Mouse (Mus musculus) myocyte (in vitro differentiated cells): ENCODE data around the gene Ptprm. TPM values are rescaled to one million over a fixed set of nuclear protein-coding genes. Genes with fewer than 3 reads are reported as not detected.

Experiments
- H3K27me3 ChIP-seq: one replicate; pipeline ENCODE4 v1.6.1; 2011; ENCODE audit not compliant: control insufficient read depth, insufficient read depth, insufficient read length
- H3K36me3 ChIP-seq: one replicate; pipeline ENCODE4 v1.6.1; 2011; ENCODE audit not compliant: control insufficient read depth, insufficient read depth
- H3K4me2 ChIP-seq: one replicate; pipeline ENCODE4 v1.6.1; 2011; ENCODE audit warnings: low read depth, control low read depth
- H3K4me3 ChIP-seq: one replicate; pipeline ENCODE4 v1.5.1; 2011; ENCODE audit warnings: mild to moderate bottlenecking, control low read depth, moderate library complexity
- H3K79me2 ChIP-seq: one replicate; pipeline ENCODE4 v1.6.1; 2011; ENCODE audit not compliant: control insufficient read depth, insufficient read depth
- H3ac ChIP-seq: one replicate; pipeline ENCODE4 v1.6.1; 2011; ENCODE audit not compliant: control insufficient read depth, insufficient read length
- CEBPB ChIP-seq: IDR thresholded peaks from 2 replicates; pipeline ENCODE4 v1.6.1; 2011; ENCODE audit warnings: mild to moderate bottlenecking, moderate library complexity; ENCODE audit not compliant: poor library complexity, insufficient read depth, severe bottlenecking
- E2F4 ChIP-seq: IDR thresholded peaks from one replicate; pipeline ENCODE4 v1.6.1; 2011; ENCODE audit warnings: mild to moderate bottlenecking, control low read depth, moderate library complexity; ENCODE audit not compliant: insufficient read depth
- MAX ChIP-seq: IDR thresholded peaks from one replicate; pipeline ENCODE4 v1.6.1; 2011; ENCODE audit warnings: low read depth, mild to moderate bottlenecking, control low read depth
- MYOD1 ChIP-seq, 3 experiments: IDR thresholded peaks; one replicate each; pipeline ENCODE4 v1.6.1; 2011; ENCODE audit warnings: control low read depth in 2 of 3, low read depth in 2 of 3, mild to moderate bottlenecking in 2 of 3, moderate library complexity in 1 of 3; ENCODE audit not compliant: insufficient read length in 2 of 3, control insufficient read depth in 1 of 3
- MYOG ChIP-seq, 3 experiments: IDR thresholded peaks; one replicate each; pipeline ENCODE4 v1.6.1; 2011; ENCODE audit warnings: control low read depth in 2 of 3, low read depth in 2 of 3, mild to moderate bottlenecking in 2 of 3; ENCODE audit not compliant: insufficient read length in 2 of 3, control insufficient read depth in 1 of 3, insufficient read depth in 1 of 3
- POLR2A ChIP-seq: IDR thresholded peaks from one replicate; pipeline ENCODE4 v1.6.1; 2011; ENCODE audit warnings: low read depth, mild to moderate bottlenecking, control low read depth, moderate library complexity; ENCODE audit not compliant: insufficient read length
- POLR2AphosphoS2 ChIP-seq: IDR thresholded peaks from one replicate; pipeline ENCODE4 v1.6.1; 2011; ENCODE audit warnings: low read depth, control low read depth; ENCODE audit not compliant: insufficient read length
- REST ChIP-seq: IDR thresholded peaks from one replicate; pipeline ENCODE4 v1.6.1; 2011; ENCODE audit warnings: mild to moderate bottlenecking, control low read depth, moderate library complexity; ENCODE audit not compliant: insufficient read depth, insufficient read length
- SRF ChIP-seq: IDR thresholded peaks from one replicate; pipeline ENCODE4 v1.6.1; 2011; ENCODE audit warnings: low read depth; ENCODE audit not compliant: control insufficient read depth, insufficient read length
- TCF12 ChIP-seq: IDR thresholded peaks from one replicate; pipeline ENCODE4 v1.6.1; 2011; ENCODE audit warnings: mild to moderate bottlenecking, control low read depth; ENCODE audit not compliant: poor library complexity, insufficient read depth, severe bottlenecking
- TCF3 ChIP-seq: IDR thresholded peaks from one replicate; pipeline ENCODE4 v1.6.1; 2011; ENCODE audit warnings: low read depth, control low read depth; ENCODE audit not compliant: insufficient read length
- USF1 ChIP-seq: IDR thresholded peaks from one replicate; pipeline ENCODE4 v1.6.1; 2011; ENCODE audit warnings: low read depth, mild to moderate bottlenecking, control low read depth, moderate library complexity
- polyA plus RNA-seq: library from polyadenylated mRNA; unstranded; fragments of >200 nt; fragmentation: generic; extraction: Trizol; gene quantifications from one replicate; pipeline ENCODE4 v1.2.1, GENCODE M21; 2012; ENCODE audit warnings: missing spikeins

Gene Ptprm
- polyA plus RNA-seq, 1 experiment: 6.5 TPM

DNA sequence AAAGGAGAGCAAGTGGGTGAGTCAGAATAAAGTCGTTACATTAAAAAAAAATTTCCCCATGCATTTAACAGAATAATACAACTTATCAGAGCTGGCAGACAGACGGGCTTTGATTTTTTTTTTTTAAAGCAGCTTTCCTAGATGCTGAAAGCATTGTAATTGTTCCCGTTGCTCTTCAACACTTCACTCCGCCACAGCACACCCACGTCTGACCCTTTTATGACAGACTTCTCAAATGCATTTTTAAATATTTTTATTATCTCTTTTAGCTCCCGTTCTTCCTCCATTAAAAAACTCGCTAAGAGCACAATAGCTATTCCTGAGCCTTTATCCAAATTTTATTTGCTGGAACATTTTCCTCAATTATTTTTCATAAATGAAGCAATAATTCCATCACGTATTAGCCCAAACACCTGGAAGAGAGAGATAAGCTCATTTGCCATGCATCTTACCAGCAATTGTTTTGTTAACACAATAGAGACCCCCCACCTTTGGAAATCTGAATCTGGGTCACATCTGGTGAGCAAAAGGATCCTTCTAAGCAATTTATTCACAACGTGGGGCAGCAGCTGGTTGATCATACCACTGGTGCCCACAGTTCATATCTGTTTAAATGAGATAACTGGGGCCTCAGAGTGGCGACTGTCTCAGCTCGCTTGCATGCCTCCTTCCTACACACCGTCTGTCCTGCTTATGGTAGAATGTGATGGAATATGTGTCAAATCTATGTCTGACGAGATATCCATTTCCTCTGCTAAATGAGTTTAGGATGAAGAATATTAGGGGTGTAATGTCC is 463.0 kb downstream of the Ptprm start:
- H3K4me3 ChIP-seq: no peak overlapping the region
- no peaks in the 10 kb centered on the region for H3K36me3 ChIP-seq
- H3K4me2 ChIP-seq: no peak overlapping the region
- H3K27me3 ChIP-seq: no peaks in the 10 kb centered on the region
- TF ChIP-seq MAX: no peak
- TF ChIP-seq POLR2A: no peak
- TF ChIP-seq MYOD1 (IDR thresholded peaks at IDR 0.05; ENCODE audit: control insufficient read depth in 1 of 3, insufficient read length in 2 of 3, low read depth in 2 of 3): no peak
- no peak overlapping the region for H3ac ChIP-seq
- H3K79me2 ChIP-seq: no peaks in the 10 kb centered on the region

DNA sequence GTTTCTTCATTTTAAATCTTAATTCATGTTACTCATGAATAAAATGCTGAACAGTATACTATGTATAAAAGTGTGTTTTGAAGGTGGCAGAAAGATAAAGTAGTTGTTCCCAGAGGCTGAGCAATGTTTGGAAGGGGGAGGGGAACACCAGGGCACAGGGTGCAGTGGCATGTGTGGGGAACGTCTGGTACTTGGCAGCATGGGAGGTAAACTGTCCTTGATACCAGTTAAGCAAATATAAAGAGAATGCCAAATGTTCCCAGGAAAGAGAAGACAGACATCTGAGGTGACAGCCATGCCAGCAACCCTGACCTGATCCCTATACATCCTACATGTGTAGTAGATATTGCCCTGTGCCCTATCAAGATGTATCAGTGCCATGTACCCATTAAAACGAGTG is 472.0 kb downstream of the Ptprm start:
- Histone ChIP-seq H3K79me2 (no peaks in the 10 kb centered on the region), H3K4me2 (no peak overlapping the region), H3K27me3 (no peaks in the 10 kb centered on the region)

DNA sequence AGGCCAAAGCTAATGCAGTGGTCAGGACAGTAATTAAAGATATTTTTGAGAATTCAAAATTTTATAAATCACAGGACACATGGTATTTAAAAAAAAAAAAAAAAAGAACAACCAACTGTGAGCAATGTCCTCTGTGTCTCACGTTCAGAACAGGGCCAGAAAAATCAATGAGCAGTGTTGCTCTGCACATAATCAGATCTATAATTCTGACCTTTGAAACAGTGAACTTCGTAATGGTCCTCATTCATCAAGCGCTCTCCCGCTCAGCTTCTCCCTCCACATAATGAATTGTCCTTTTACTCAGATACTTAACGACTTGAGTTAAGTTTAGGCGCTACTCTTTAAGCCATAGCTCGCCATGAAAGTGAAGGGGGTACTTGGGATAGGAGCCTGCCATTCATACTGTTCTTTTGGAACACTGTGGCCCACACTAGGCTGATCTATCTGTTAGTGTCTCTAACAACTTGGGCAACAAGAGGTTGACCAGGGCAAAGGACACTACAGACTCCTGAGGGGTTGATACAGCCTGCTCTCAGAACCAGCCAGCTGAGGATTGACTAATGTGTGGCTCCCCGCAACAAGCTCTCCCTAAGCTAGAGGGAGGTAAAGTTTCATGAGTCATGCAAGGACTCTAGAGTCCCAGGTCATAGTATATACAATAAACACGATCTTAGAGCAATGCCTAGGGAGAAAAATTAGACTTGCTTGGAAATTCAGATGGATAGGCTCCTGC is 473.1 kb downstream of the Ptprm start:
- H3ac ChIP-seq: no peak overlapping the region
- H3K4me3 ChIP-seq: no peak overlapping the region
- no peak overlapping the region for H3K4me2 ChIP-seq
- no peaks in the 10 kb centered on the region for H3K27me3 ChIP-seq
- no peaks in the 10 kb centered on the region for H3K79me2 ChIP-seq
- no peaks in the 10 kb centered on the region for H3K36me3 ChIP-seq
- no peak for TF ChIP-seq MYOD1 (IDR thresholded peaks at IDR 0.05; ENCODE audit: control insufficient read depth in 1 of 3, insufficient read length in 2 of 3, low read depth in 2 of 3)
- no peak for TF ChIP-seq POLR2A
- TF ChIP-seq MAX: no peak
- TF ChIP-seq E2F4: no peak
- TF ChIP-seq POLR2AphosphoS2: no peak
- no peak for TF ChIP-seq USF1

More for the DNA sequence above, 472.0 kb downstream of the Ptprm start:
- H3K4me3 ChIP-seq: no peak overlapping the region
- no peaks in the 10 kb centered on the region for H3K36me3 ChIP-seq
- TF ChIP-seq POLR2AphosphoS2 (no peak), E2F4 (no peak), MYOD1 (IDR thresholded peaks at IDR 0.05; ENCODE audit: control insufficient read depth in 1 of 3, insufficient read length in 2 of 3, low read depth in 2 of 3) (no peak), POLR2A (no peak), CEBPB (no peak), USF1 (no peak), TCF12 (no peak), MYOG (IDR thresholded peaks at IDR 0.05; ENCODE audit: control insufficient read depth in 1 of 3, insufficient read depth in 1 of 3, insufficient read length in 2 of 3, low read depth in 2 of 3) (no peak), MAX (no peak), SRF (no peak), REST (no peak)
- H3ac ChIP-seq: no peak overlapping the region

DNA sequence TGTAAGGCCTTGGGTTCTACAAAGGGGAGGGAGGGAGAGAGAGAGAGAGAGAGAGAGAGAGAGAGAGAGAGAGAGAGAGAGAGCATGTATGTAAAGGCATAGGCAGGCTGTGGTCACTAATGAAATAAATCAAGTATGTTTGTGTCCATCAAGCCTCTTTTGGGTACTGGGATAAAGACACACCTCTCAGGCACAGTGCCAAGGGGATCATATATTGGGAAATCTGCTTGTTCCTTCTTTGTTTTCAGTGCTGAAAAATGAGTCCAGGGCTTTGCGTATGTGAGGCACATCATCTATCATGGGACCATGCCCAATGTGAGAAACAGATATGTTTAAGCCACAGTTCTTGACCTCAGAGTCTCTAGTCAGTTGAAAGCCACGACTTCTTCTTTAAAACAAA is 475.1 kb downstream of the Ptprm start:
- TF ChIP-seq MYOG (IDR thresholded peaks at IDR 0.05; ENCODE audit: control insufficient read depth in 1 of 3, insufficient read depth in 1 of 3, insufficient read length in 2 of 3, low read depth in 2 of 3) (no peak), MAX (no peak), USF1 (no peak), TCF3 (no peak), CEBPB (no peak), POLR2AphosphoS2 (no peak)
- Histone ChIP-seq H3K4me2 (no peak overlapping the region), H3K79me2 (no peaks in the 10 kb centered on the region), H3K36me3 (no peaks in the 10 kb centered on the region), H3K4me3 (no peak overlapping the region), H3K27me3 (no peaks in the 10 kb centered on the region), H3ac (no peak overlapping the region)

DNA sequence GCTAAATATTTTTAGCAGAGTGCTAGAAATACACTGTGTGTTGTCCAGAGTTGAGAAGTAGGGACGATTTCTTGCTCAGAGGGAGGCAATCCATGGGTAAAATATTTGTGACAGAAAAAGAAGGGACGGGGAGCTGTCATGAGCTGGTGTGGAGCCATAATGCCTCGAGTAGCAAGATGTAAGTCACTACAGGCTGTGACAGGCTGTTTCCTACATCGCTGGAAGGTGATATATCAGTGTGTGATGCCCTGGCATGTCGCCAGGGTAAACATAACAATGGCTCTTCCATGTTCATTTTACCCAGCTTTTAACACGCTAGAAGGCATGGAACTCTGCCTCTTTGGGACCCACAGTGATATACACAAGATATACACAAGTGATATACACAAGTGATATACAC is 476.7 kb downstream of the Ptprm start:
- Histone ChIP-seq H3K36me3 (no peaks in the 10 kb centered on the region), H3K4me3 (no peak overlapping the region), H3K27me3 (no peaks in the 10 kb centered on the region), H3K4me2 (no peak overlapping the region), H3ac (no peak overlapping the region), H3K79me2 (no peaks in the 10 kb centered on the region)
- TF ChIP-seq CEBPB (no peak), MAX (no peak), SRF (no peak), TCF3 (no peak), USF1 (no peak), MYOD1 (IDR thresholded peaks at IDR 0.05; ENCODE audit: control insufficient read depth in 1 of 3, insufficient read length in 2 of 3, low read depth in 2 of 3) (no peak), E2F4 (no peak), REST (no peak), TCF12 (no peak), POLR2AphosphoS2 (no peak), POLR2A (no peak), MYOG (IDR thresholded peaks at IDR 0.05; ENCODE audit: control insufficient read depth in 1 of 3, insufficient read depth in 1 of 3, insufficient read length in 2 of 3, low read depth in 2 of 3) (no peak)
